Mouse (Mus musculus) neural tube, embryonic 15.5 days (tissue): ENCODE measurements at regions not wholly inside any gene's neighbourhood (a gene's known extent, or its start where the extent isn't known, plus 50 kb on each side); places are given as distances from the start of the nearest gene placed in this dataset.

Experiments used
- ATAC-seq: fragments of 200-750 bp; cut with Nextera tagmentation; 2 replicates; pipeline ENCODE4 v1.8.0; 2017; ENCODE audit warnings: mild to moderate bottlenecking, moderate TSS enrichment, moderate library complexity; ENCODE audit not compliant: low FRiP score
- H3K27ac ChIP-seq: fragments of 300-500 bp; sonication (generic); replicated peaks from 2 replicates; pipeline ENCODE4 v1.5.1; 2015; ENCODE audit warnings: mild to moderate bottlenecking, inconsistent platforms
- H3K27me3 ChIP-seq: fragments of 300-500 bp; sonication (generic); replicated peaks from 2 replicates; pipeline ENCODE4 v1.6.1; 2015; ENCODE audit warnings: inconsistent platforms
- H3K36me3 ChIP-seq: fragments of 300-500 bp; sonication (generic); 2 replicates; pipeline ENCODE4 v1.6.1; 2015; ENCODE audit warnings: inconsistent platforms
- H3K4me1 ChIP-seq: fragments of 300-500 bp; sonication (generic); 2 replicates; pipeline ENCODE4 v1.6.1; 2015; ENCODE audit warnings: inconsistent platforms
- H3K4me2 ChIP-seq: fragments of 300-500 bp; sonication (generic); 2 replicates; pipeline ENCODE4 v1.6.1; 2015; ENCODE audit warnings: inconsistent platforms, mild to moderate bottlenecking, moderate library complexity
- H3K4me3 ChIP-seq: fragments of 300-500 bp; sonication (generic); replicated peaks from 2 replicates; pipeline ENCODE4 v1.5.1; 2015; ENCODE audit warnings: mild to moderate bottlenecking, inconsistent platforms
- H3K9ac ChIP-seq: fragments of 300-500 bp; sonication (generic); replicated peaks from 2 replicates; pipeline ENCODE4 v1.6.1; 2015; ENCODE audit warnings: mild to moderate bottlenecking, inconsistent platforms
- H3K9me3 ChIP-seq: fragments of 300-500 bp; sonication (generic); replicated peaks from 2 replicates; pipeline ENCODE4 v1.6.1; 2016; ENCODE audit warnings: inconsistent platforms
- WGBS: fragments of 180-500 bp; shearing (Covaris S2); methylation state at CpG from one replicate; pipeline ENCODE4 v1.1.7; 2015; ENCODE audit warnings: mixed read lengths; 5-methylcytosine and 5-hydroxymethylcytosine counted together

DNA sequence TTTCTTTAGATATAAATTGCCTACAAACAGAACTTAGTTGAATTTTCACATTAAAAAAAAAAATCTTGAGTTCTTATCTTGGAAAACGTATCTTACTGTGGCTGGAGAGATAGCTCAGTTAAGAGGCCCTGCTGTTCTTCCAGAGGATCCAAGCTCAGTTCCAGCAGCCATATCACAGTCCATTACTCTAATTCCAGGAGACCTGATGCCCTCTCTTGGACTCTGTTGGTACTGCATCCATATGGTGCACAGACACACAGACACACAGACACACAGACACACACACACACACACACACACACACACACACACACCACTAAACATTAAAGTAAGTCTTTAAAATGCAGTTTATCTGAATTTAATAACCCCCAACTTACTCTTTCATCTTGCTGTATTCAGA, 132.7 kb upstream of the Nr4a3 start:
- H3K4me2 ChIP-seq, result no peak overlapping the region
- 0 out of 2 replicates have a peak, but pooled peaks cover 3% of the 10 kb centered on the region for H3K9me3 ChIP-seq
- H3K9ac ChIP-seq, result no peak overlapping the region
- ATAC-seq, result no peak
- no peaks in the 10 kb centered on the region for H3K36me3 ChIP-seq
- H3K4me3 ChIP-seq, result no peak overlapping the region
- H3K27me3 ChIP-seq, result no peaks in the 10 kb centered on the region
- no peaks in the 10 kb centered on the region for H3K4me1 ChIP-seq
- H3K27ac ChIP-seq, result no peak overlapping the region
- WGBS, result 92% methylated on average over 1 of the region's 1 CpGs

- no peaks in the 10 kb centered on the region for H3K4me1 ChIP-seq
- H3K4me3 ChIP-seq, result no peak overlapping the region
- no peak overlapping the region for H3K9ac ChIP-seq
- ATAC-seq, result no peak
- no peak overlapping the region for H3K27ac ChIP-seq
- H3K36me3 ChIP-seq, result no peaks in the 10 kb centered on the region
- H3K9me3 ChIP-seq, result no peaks in the 10 kb centered on the region
- no peak overlapping the region for H3K4me2 ChIP-seq
- 81% methylated on average over 7 of the region's 7 CpGs for WGBS
- H3K27me3 ChIP-seq, result no peaks in the 10 kb centered on the region
These were observed 125.4 kb upstream of the Nr4a3 start for GRCm38 (mm10) chr4:47919576-47919975.

GRCm38 (mm10) chr4:47931464-47931863, 113.5 kb upstream of the Nr4a3 start:
- Histone ChIP-seq H3K36me3 (no peaks in the 10 kb centered on the region), H3K4me2 (no peak overlapping the region), H3K27me3 (no peaks in the 10 kb centered on the region), H3K9ac (no peak overlapping the region), H3K27ac (no peak overlapping the region), H3K4me3 (no peak overlapping the region), H3K4me1 (no peaks in the 10 kb centered on the region), H3K9me3 (no peaks in the 10 kb centered on the region)
- ATAC-seq, result no peak
- 95% methylated on average over 2 of the region's 2 CpGs for WGBS

DNA sequence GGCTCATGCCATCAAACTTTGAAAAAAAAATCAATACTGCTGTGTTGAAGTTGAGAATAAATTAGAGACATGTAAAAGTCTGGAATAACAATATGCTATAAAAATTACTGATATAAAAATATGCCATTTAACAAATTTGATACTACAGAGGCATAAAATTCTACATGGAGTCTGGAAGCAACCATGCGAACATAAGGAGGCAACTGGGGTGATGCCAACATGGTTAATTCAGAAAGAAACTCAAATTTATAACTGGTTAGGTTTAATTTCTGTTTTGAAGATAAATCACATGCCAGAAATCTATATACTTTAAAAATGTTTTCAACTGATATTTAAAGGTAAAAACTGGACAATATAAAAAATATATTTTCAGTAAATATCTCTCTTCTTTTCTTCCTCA, 111.4 kb upstream of the Nr4a3 start:
- Histone ChIP-seq H3K27me3 (no peaks in the 10 kb centered on the region), H3K4me3 (no peak overlapping the region), H3K9me3 (no peaks in the 10 kb centered on the region), H3K4me1 (no peaks in the 10 kb centered on the region), H3K27ac (no peak overlapping the region), H3K4me2 (no peak overlapping the region), H3K9ac (no peak overlapping the region), H3K36me3 (no peaks in the 10 kb centered on the region)
- ATAC-seq, result no peak
- 94% methylated on average over 1 of the region's 1 CpGs for WGBS

DNA sequence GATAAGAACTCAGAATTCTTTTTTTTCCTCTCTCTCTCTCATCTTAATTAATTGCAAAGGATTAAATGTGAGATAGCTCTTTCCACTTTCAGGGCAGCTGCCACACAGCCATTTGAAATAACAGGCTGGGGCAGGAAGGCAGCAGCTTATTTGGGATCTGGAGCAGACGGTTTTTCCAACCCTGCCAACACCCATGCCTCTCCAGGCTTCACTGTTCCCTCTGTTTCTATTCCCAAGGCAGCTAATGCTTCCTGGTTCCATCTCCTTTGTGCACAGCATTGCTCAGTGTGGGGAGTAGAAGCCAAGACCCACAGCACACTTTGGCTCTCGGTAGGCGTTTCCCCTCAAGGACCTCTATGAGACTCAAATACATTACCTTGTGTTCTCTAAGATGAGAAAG, 109.4 kb upstream of the Nr4a3 start:
- 93% methylated on average over 3 of the region's 3 CpGs for WGBS
- Histone ChIP-seq H3K36me3 (no peaks in the 10 kb centered on the region), H3K4me2 (no peak overlapping the region), H3K9me3 (no peaks in the 10 kb centered on the region), H3K27me3 (no peaks in the 10 kb centered on the region), H3K27ac (no peak overlapping the region), H3K4me3 (no peak overlapping the region), H3K9ac (no peak overlapping the region), H3K4me1 (no peaks in the 10 kb centered on the region)
- ATAC-seq, result no peak

GRCm38 (mm10) chr4:47936470-47937125, 108.4 kb upstream of the Nr4a3 start:
- no peaks in the 10 kb centered on the region for H3K9me3 ChIP-seq
- H3K27me3 ChIP-seq, result no peaks in the 10 kb centered on the region
- WGBS, result 83% methylated on average over 7 of the region's 7 CpGs
- H3K9ac ChIP-seq, result no peak overlapping the region
- no peaks in the 10 kb centered on the region for H3K36me3 ChIP-seq
- no peak overlapping the region for H3K27ac ChIP-seq
- no peak overlapping the region for H3K4me3 ChIP-seq
- no peak overlapping the region for H3K4me2 ChIP-seq
- no peaks in the 10 kb centered on the region for H3K4me1 ChIP-seq
- ATAC-seq, result no peak

DNA sequence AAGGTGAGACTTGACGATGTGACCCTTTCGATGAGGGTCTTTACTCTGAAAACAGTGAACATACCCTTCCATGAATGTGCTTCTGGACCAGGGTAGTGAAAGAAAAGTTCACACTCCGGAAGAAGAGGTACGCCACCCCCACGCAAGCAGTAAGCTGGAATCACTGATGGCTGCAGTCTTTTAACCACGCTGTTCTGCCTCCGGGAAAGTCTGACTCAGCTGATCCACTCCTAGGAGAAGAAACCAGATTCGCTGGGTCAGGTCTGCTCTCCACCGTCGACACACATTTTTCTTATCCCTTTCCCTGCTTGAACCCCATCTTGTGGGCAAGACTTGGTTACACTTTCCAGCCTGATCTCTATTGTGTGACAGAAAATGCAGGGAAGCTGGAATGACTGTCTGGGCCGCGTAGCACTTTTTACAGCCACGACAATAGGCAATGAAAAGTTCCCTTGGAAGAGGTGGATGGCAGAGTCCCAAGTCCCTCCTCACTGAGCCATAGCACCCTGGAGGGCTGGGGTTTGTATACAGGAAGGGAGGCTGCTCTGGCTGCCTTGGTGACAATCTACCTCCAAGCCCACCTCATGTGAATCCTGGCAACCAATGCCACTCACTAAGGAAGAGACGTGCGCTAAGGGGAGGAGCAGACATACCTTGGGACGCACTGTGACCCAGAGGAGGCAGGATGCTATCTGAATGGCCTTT, 96.9 kb upstream of the Nr4a3 start:
- no peaks in the 10 kb centered on the region for H3K9me3 ChIP-seq
- peak overlapping the region; percentile 24 for H3K4me2 ChIP-seq
- no peak overlapping the region; the same call in 1 of the 2 replicates for H3K27ac ChIP-seq
- H3K27me3 ChIP-seq, result no peaks in the 10 kb centered on the region
- no peak overlapping the region for H3K9ac ChIP-seq
- H3K36me3 ChIP-seq, result no peaks in the 10 kb centered on the region
- 47% methylated on average over 16 of the region's 16 CpGs for WGBS
- peaks cover 8% of the 10 kb centered on the region; the same call in 1 of the 2 replicates for H3K4me1 ChIP-seq
- peak; percentile 53; the same call in 1 of the 2 replicates for ATAC-seq
- H3K4me3 ChIP-seq, result no peak overlapping the region

GRCm38 (mm10) chr4:47948789-47949188, 96.2 kb upstream of the Nr4a3 start:
- H3K4me1 ChIP-seq, result peaks cover 8% of the 10 kb centered on the region; the same call in 1 of the 2 replicates
- no peak overlapping the region for H3K9ac ChIP-seq
- ATAC-seq, result no peak
- H3K4me3 ChIP-seq, result no peak overlapping the region
- H3K36me3 ChIP-seq, result no peaks in the 10 kb centered on the region
- H3K27me3 ChIP-seq, result no peaks in the 10 kb centered on the region
- 51% methylated on average over 8 of the region's 8 CpGs for WGBS
- no peaks in the 10 kb centered on the region for H3K9me3 ChIP-seq
- no peak overlapping the region for H3K27ac ChIP-seq
- H3K4me2 ChIP-seq, result peak overlapping the region; percentile 24; the same call in 1 of the 2 replicates

- H3K27me3 ChIP-seq, result no peaks in the 10 kb centered on the region
- H3K36me3 ChIP-seq, result no peaks in the 10 kb centered on the region
- H3K4me2 ChIP-seq, result no peak overlapping the region
- H3K27ac ChIP-seq, result no peak overlapping the region
- H3K4me1 ChIP-seq, result no peaks in the 10 kb centered on the region
- H3K4me3 ChIP-seq, result no peak overlapping the region
- H3K9ac ChIP-seq, result no peak overlapping the region
- no peak for ATAC-seq
- no peaks in the 10 kb centered on the region for H3K9me3 ChIP-seq
- 74% methylated on average over 15 of the region's 15 CpGs for WGBS
These were observed 90.2 kb upstream of the Nr4a3 start for GRCm38 (mm10) chr4:47954576-47955305.

DNA sequence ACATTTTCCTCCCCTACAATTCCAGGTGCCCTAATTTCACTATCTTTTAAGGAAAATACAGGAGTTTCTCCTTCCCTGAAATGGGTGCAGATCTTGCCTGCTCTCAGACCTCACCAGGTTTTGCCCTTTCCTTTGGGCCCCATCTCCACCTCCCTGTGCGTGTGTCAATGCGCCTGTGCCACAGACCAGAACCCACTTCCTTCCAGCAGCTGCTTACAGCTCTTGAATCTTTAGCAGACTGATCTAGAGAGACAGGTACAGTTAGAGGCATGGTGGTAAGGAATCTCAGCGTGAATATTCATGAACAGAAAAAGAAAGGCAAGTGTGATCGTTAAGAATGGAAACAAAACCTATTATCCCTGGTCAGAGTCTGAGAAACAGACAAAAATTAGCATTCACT, 80.3 kb upstream of the Nr4a3 start:
- no peaks in the 10 kb centered on the region for H3K4me1 ChIP-seq
- no peaks in the 10 kb centered on the region for H3K9me3 ChIP-seq
- no peak overlapping the region for H3K4me3 ChIP-seq
- H3K36me3 ChIP-seq, result no peaks in the 10 kb centered on the region
- H3K27me3 ChIP-seq, result no peaks in the 10 kb centered on the region
- ATAC-seq, result no peak
- WGBS, result 74% methylated on average over 4 of the region's 4 CpGs
- H3K4me2 ChIP-seq, result no peak overlapping the region
- no peak overlapping the region for H3K27ac ChIP-seq
- H3K9ac ChIP-seq, result no peak overlapping the region

- Histone ChIP-seq H3K9ac (no peak overlapping the region), H3K36me3 (no peaks in the 10 kb centered on the region), H3K9me3 (no peaks in the 10 kb centered on the region), H3K4me2 (no peak overlapping the region), H3K27ac (no peak overlapping the region), H3K4me1 (no peaks in the 10 kb centered on the region), H3K27me3 (no peaks in the 10 kb centered on the region), H3K4me3 (no peak overlapping the region)
- WGBS, result 87% methylated on average over 4 of the region's 4 CpGs
- no peak for ATAC-seq
These were observed 73.1 kb upstream of the Nr4a3 start for GRCm38 (mm10) chr4:47971861-47972260.
